Mouse (Mus musculus) limb, embryonic 13.5 days (tissue): Measurements from ENCODE around the gene Unkl. TPM values are rescaled to one million over a fixed set of nuclear protein-coding genes. Genes with fewer than 3 reads are reported as not detected.
A peak's percentile ranks its signal among the peaks of the same experiment; 100 is the strongest.

ENCODE experiments used
- ATAC-seq: fragments of 200-750 bp; cut with Nextera tagmentation; 2 replicates; pipeline ENCODE4 v1.8.0; 2017; ENCODE audit warnings: low read depth, moderate number of reproducible peaks, moderate TSS enrichment; ENCODE audit not compliant: low FRiP score
- H3K27ac ChIP-seq: fragments of 300-500 bp; sonication (generic); 2 replicates; pipeline ENCODE4 v1.5.1; 2015; ENCODE audit warnings: inconsistent platforms, mild to moderate bottlenecking, moderate library complexity
- H3K27me3 ChIP-seq: fragments of 300-500 bp; sonication (generic); 2 replicates; pipeline ENCODE4 v1.6.1; 2015; ENCODE audit warnings: mild to moderate bottlenecking, inconsistent platforms
- H3K36me3 ChIP-seq: fragments of 300-500 bp; sonication (generic); 2 replicates; pipeline ENCODE4 v1.6.1; 2015; ENCODE audit warnings: inconsistent platforms, mild to moderate bottlenecking, moderate library complexity
- H3K4me1 ChIP-seq: fragments of 300-500 bp; sonication (generic); 2 replicates; pipeline ENCODE4 v1.6.1; 2015; ENCODE audit warnings: inconsistent platforms
- H3K4me2 ChIP-seq: fragments of 300-500 bp; sonication (generic); replicated peaks from 2 replicates; pipeline ENCODE4 v1.6.1; 2015; ENCODE audit warnings: inconsistent platforms, mild to moderate bottlenecking, moderate library complexity
- H3K4me3 ChIP-seq: fragments of 300-500 bp; sonication (generic); 2 replicates; pipeline ENCODE4 v1.5.1; 2015; ENCODE audit warnings: moderate library complexity, mild to moderate bottlenecking, inconsistent platforms
- H3K9ac ChIP-seq: fragments of 300-500 bp; sonication (generic); 2 replicates; pipeline ENCODE4 v1.6.1; 2015; ENCODE audit warnings: mild to moderate bottlenecking, inconsistent platforms
- H3K9me3 ChIP-seq: fragments of 300-500 bp; sonication (generic); 2 replicates; pipeline ENCODE4 v1.6.1; 2016; ENCODE audit warnings: inconsistent platforms
- WGBS: fragments of 180-500 bp; shearing (Covaris S2); methylation state at CpG from one replicate; pipeline ENCODE4 v1.1.7; 2015; 5-methylcytosine and 5-hydroxymethylcytosine counted together
- microRNA-seq: library from miRNA; unstranded; fragments of <30 nt; microRNA quantifications from one replicate; pipeline ENCODE4, GENCODE M21; 2016
- polyA plus RNA-seq: library from polyadenylated mRNA; unstranded; fragments of >200 nt; fragmentation: Nextera tagmentation; extraction: Ambion mirVana; gene quantifications from 2 replicates; pipeline ENCODE4 v1.2.1, GENCODE M21; 2015

Gene Unkl
- polyA plus RNA-seq, 1 experiment from 2014 or later, result 11.4 TPM

DNA sequence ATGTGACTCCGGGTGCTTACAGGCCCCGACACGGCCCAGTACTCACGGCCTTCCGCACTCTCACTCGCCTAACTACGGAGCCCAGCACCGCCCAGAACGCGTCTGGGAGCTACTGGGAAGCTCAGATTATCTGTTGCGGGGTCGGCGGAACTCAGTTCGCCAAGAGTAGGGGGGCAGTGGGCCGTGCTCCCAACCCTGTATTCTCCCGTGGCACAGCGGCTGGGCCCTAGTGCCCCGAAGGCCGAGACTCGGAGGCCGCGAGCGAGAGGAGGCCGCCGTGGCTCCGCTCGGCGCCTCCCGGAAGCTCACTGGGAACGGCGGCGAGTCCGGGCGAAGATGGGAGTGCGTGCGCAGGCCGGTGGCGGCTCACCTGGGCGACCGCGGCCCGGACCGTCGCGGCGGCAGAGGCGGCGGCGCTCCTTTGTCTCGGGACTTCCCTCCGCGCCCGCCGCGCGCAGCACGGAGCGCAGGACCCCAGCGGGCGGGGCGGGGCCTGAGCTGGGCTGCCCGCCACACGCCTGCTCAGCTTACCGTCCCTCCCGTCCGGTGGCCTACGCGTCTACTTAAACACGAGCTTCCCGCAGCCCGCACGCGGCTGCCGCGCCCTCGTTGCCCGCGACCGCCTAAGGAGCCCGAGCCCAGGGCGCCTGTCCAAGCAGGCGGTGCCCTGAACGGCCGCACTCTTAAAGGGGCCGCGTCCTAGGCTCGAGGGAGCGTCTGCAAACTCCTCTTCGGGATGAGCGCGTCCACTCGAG is 84.9 kb downstream of the Unkl start:
- Histone ChIP-seq H3K4me3 (peak overlapping the region; percentile 99), H3K9me3 (no peaks in the 10 kb centered on the region), H3K27me3 (no peaks in the 10 kb centered on the region; the same call in 1 of the 2 replicates), H3K36me3 (peaks cover 19% of the 10 kb centered on the region), H3K27ac (peak overlapping the region; percentile 94), H3K4me1 (peaks cover 34% of the 10 kb centered on the region), H3K9ac (peak overlapping the region; percentile 100), H3K4me2 (peak overlapping the region; percentile 100)
- WGBS, result under 1% methylated on average over 78 of the region's 92 CpGs
- ATAC-seq, result peak; percentile 91

GRCm38 (mm10) chr17:25273706-25274501 is 85.7 kb downstream of the Unkl start:
- no peaks in the 10 kb centered on the region; the same call in 1 of the 2 replicates for H3K27me3 ChIP-seq
- H3K9ac ChIP-seq, result peak overlapping the region; percentile 100
- peaks cover 11% of the 10 kb centered on the region for H3K36me3 ChIP-seq
- under 1% methylated on average over 41 of the region's 45 CpGs for WGBS
- H3K4me1 ChIP-seq, result peaks cover 34% of the 10 kb centered on the region
- peak overlapping the region; percentile 100 for H3K4me2 ChIP-seq
- peak overlapping the region; percentile 99 for H3K4me3 ChIP-seq
- no peaks in the 10 kb centered on the region for H3K9me3 ChIP-seq
- ATAC-seq, result peak; percentile 84
- H3K27ac ChIP-seq, result peak overlapping the region; percentile 94

GRCm38 (mm10) chr17:25274571-25275346 is 86.6 kb downstream of the Unkl start, which contains the start of gene Ube2i:
Gene Ube2i (minus strand): TSS chr17:25274622.
- peaks cover 3% of the 10 kb centered on the region; the same call in 1 of the 2 replicates for H3K36me3 ChIP-seq
- no peaks in the 10 kb centered on the region for H3K9me3 ChIP-seq
- peak within 1 kb of the TSS; percentile 100 for H3K9ac ChIP-seq
- 79% methylated on average over 9 of the region's 9 CpGs for WGBS
- ATAC-seq, result no peak
- peak within 1 kb of the TSS; percentile 94 for H3K27ac ChIP-seq
- H3K4me1 ChIP-seq, result peaks cover 31% of the 10 kb centered on the region
- H3K4me3 ChIP-seq, result peak within 1 kb of the TSS; percentile 99
- H3K27me3 ChIP-seq, result no peaks in the 10 kb centered on the region; the same call in 1 of the 2 replicates
- peak within 1 kb of the TSS; percentile 100 for H3K4me2 ChIP-seq

GRCm38 (mm10) chr17:25275833-25276232 is 87.6 kb downstream of the Unkl start:
- Histone ChIP-seq H3K9me3 (no peaks in the 10 kb centered on the region), H3K9ac (no peak overlapping the region), H3K4me1 (peaks cover 20% of the 10 kb centered on the region), H3K27ac (no peak overlapping the region), H3K4me2 (no peak overlapping the region), H3K27me3 (no peaks in the 10 kb centered on the region; the same call in 1 of the 2 replicates), H3K36me3 (no peaks in the 10 kb centered on the region), H3K4me3 (no peak overlapping the region)
- ATAC-seq, result no peak
- WGBS, result 95% methylated on average over 3 of the region's 3 CpGs

- Histone ChIP-seq H3K4me1 (no peaks in the 10 kb centered on the region), H3K27me3 (no peaks in the 10 kb centered on the region; the same call in 1 of the 2 replicates), H3K9me3 (no peaks in the 10 kb centered on the region), H3K4me2 (no peak overlapping the region), H3K9ac (no peak overlapping the region), H3K4me3 (no peak overlapping the region), H3K27ac (no peak overlapping the region), H3K36me3 (no peaks in the 10 kb centered on the region)
- no peak for ATAC-seq
- 43% methylated on average over 11 of the region's 11 CpGs for WGBS
Measured at GRCm38 (mm10) chr17:25282133-25282532, 93.9 kb downstream of the Unkl start.

Small RNAs within 50 kb of the gene (microRNA-seq; reads per million reads assigned to microRNA genes)
- 0.52 reads per million for gene Mir3547

Other genes starting within 250 kb of the Unkl start
- gene Jpt2, start 227.7 kb upstream of the Unkl start, polyA plus RNA-seq, result 224 and 236 TPM in 2 replicates
- 7.4 and 8.4 TPM in 2 replicates for gene Cramp1l, start 172.6 kb upstream of the Unkl start, polyA plus RNA-seq
- gene Ift140, start 172.3 kb upstream of the Unkl start, polyA plus RNA-seq, result 18.7 and 22.5 TPM in 2 replicates
- 14.1 and 15.4 TPM in 2 replicates for gene Tmem204, start 104.8 kb upstream of the Unkl start, polyA plus RNA-seq
- 47.6 and 54.3 TPM in 2 replicates for gene Telo2, start 72.4 kb upstream of the Unkl start, polyA plus RNA-seq
- gene Ptx4, start 67.6 kb upstream of the Unkl start, polyA plus RNA-seq, result 1.3 and 1.7 TPM in 2 replicates
- gene Clcn7, start 55.0 kb upstream of the Unkl start, polyA plus RNA-seq, result 26.5 and 27.2 TPM in 2 replicates
- not detected in 2 replicates for gene Ccdc154, start 25.9 kb upstream of the Unkl start, polyA plus RNA-seq
- gene Gm38655, start 12.9 kb upstream of the Unkl start, polyA plus RNA-seq, result not detected in 2 replicates
- gene BC003965, start 3.8 kb upstream of the Unkl start, polyA plus RNA-seq, result 34.2 and 34.5 TPM in 2 replicates
- 34.9 and 35.5 TPM in 2 replicates for gene Gnptg, start 51.7 kb downstream of the Unkl start, polyA plus RNA-seq
- 57.0 and 59.4 TPM in 2 replicates for gene Tsr3, start 51.8 kb downstream of the Unkl start, polyA plus RNA-seq
- 1.1 and 1.7 TPM in 2 replicates for gene Baiap3, start 68.0 kb downstream of the Unkl start, polyA plus RNA-seq
- 679 and 685 TPM in 2 replicates for gene Ube2i, start 86.2 kb downstream of the Unkl start, polyA plus RNA-seq
- 0.70 and 0.78 TPM in 2 replicates for gene Prss34, start 110.0 kb downstream of the Unkl start, polyA plus RNA-seq
- gene Prss28, start 120.2 kb downstream of the Unkl start, polyA plus RNA-seq, result not detected in 2 replicates
- not detected in 2 replicates for gene Prss29, start 130.3 kb downstream of the Unkl start, polyA plus RNA-seq
- 0.08 and 0.09 TPM in 2 replicates for gene Tpsab1, start 157.2 kb downstream of the Unkl start, polyA plus RNA-seq
- gene Tpsb2, start 177.9 kb downstream of the Unkl start, polyA plus RNA-seq, result 1.1 and 2.1 TPM in 2 replicates
- 1.8 and 3.3 TPM in 2 replicates for gene Tpsg1, start 180.9 kb downstream of the Unkl start, polyA plus RNA-seq
- gene Cacna1h, start 245.4 kb downstream of the Unkl start, polyA plus RNA-seq, result 5.2 and 7.5 TPM in 2 replicates